17 mouse cellular contexts compared by ENCODE assay signal in genomic region chr3:46553590-46553989, GRCm38 (mm10).
"Had no signal": no experiment of that assay in that cellular context is flagged by ENCODE, and none has a peak within 500 bp of the region (broad histone marks: within the 10 kb centered on the region; RNA-seq: fewer than 3 reads in every experiment).

No protein-coding gene starts in this region.

- ATAC-seq: liver, embryonic 12.5 days; liver, postnatal 0 days; lung, postnatal 0 days; midbrain, embryonic 13.5 days; midbrain, embryonic 15.5 days; midbrain, embryonic 16.5 days had no signal

- DNase-seq: left cerebral cortex, postnatal 4 days; liver; liver, embryonic 13.5 days; liver, postnatal 0 days; lung, adult 18-20 months; lung, adult 2 months; lung, embryonic 14.5 days; lung, postnatal 10 days; lung, postnatal 14 days; lung, postnatal 36 days; lung, postnatal 4 days; midbrain, embryonic 14.5 days had no signal
